Mouse (Mus musculus): Measurements from ENCODE around the gene Kcnd3.

Kcnd3 gene

DNA sequence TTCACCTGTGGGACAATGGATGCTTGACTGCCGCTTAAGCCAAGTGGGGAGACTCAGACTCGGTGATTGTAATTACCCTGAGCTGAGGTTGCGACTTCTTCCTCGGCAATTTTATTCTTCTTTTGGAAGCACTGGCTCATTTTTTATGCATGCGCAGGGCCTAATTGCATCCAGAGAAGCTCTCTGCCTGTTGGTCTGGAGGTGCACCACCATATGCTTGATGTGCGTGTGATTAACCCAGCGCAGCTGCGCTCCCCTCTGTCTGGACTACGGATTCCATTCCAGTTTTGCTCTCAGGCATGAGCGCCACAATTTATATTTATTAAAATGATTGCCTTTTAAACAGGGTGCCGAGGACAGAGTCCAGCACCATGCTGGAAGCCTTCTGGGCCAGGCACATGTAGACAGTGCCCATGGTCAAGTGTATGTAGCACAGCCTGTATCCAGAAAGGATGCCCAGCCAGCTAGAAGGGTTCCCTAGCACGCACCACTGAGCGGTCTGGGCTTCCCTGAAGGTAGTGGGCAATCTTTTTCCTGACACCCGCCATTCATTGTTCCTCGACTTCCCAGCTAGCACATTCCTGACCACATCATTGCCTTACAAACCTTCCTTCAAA is 138.0 kb downstream of the Kcnd3 start:
- no peak for DNase-seq (ENCODE audit: low read depth, low spot score)

DNA sequence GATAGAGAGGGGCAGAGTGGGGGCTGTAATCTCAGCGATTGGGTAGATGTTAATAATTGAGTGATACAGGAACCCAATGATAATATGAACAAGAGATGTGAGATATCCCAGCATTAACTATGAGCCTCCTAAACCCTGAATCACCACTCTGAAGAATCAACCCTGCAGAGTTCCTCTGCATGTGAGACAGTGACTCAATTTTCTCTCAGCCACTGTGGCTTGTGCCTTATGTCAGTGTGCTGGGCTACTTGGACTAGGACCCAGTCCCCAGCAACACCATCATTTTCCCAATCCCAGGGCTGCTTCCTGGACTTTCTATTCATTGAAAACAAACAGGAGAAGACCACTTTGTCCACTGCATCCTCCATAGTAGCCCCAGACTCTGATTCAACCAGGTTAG is 139.6 kb downstream of the Kcnd3 start:
- no peak for DNase-seq (ENCODE audit: low read depth, low spot score)

DNA sequence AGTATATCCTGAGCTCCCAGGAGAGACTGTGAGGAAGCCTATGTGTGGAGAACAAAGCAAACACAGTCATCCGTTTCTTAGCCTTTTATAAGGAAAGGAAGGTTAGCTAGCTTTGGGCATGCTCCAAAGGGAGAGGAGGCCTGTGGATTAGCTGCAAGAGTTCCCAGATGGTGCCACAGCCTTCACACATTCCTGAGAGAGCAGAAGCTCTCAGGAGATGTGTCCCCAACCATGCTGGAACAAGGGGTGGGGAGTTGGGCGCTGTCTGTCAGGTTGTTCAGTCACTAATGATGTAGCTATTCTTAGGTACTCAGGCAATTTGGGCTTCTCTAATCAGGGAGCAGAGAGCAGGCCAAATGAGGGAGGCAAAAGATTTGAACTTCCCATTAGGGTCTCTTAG is 140.1 kb downstream of the Kcnd3 start:
- DNase-seq (ENCODE audit: low read depth, low spot score), result no peak

DNA sequence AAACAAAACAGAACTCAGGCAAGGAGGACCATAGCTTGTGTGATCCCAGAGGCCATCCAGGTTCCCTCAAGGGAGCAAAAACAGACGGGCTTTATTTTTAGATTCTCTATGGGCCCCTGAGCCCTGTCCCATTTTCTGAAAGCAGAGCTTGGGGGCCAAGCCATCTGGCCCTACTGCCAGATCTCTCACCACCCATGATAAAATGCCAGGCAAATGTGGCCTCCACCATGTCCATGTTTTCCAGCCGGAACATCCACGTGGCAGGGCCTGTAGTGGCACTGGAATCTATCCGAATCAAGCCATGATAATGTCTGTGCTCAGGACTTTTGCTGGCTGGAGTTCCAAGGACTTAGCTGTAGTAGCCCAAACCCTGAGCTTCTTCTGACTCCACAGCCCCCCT is 148.4 kb downstream of the Kcnd3 start:
- no peak for DNase-seq (ENCODE audit: low read depth, low spot score)

DNA sequence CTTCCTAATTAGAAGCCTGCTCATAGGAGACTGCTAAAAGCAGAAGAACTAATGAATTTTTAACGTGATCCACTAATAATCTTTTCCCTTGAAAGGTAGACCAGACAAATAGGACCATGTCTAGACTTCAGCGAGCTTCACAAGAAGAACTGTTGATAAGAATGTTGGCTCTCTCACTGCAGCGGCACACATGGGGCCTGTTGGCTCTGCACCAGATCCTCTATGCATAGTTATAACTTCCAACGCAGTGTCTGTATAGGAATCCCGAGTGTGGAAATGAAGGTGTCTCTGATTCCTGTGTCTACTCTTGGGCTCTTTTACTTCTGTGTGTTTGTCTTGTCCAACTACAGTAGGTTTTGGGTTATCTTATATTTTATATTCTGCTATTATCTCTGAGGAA is 150.8 kb downstream of the Kcnd3 start:
- no peak for DNase-seq (ENCODE audit: low read depth, low spot score)

DNA sequence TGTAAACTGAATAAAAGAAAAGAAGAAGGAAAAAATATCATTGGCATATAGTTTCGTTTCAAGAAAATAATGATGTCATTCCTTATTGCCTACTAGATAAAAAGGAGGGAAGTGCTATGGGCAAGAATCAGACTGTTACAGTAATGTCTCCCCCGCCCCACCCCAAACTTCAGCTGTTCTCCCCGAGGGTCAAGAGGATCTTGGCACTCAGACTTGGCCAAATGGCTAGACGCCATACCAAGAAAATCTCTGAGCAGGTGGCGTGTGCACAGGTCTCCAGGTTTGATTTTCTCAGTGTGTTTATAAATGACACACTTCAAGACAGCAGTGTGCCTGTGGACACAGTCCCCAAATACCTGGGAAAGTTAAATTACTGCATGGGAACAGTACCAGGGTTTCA is 153.6 kb downstream of the Kcnd3 start:
- DNase-seq (ENCODE audit: low read depth, low spot score), result no peak

DNA sequence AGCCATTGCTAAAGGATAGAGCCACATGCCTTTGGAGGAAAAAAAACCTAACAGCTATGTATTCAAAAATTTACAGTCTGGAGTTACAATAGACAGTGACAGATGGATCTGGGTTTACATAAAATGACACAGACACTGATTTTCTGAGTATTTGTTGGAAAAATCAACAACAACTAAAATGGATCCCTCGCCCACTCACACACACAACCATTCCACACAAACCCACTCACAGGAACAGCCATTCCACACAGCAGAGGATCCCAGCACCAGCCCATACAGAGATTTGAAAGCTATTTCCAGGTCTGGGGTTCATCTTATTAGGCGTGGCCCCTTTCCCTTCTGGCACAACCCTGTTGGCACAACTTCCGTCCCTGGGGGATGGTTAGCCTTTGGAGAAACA is 156.7 kb downstream of the Kcnd3 start:
- no peak for DNase-seq (ENCODE audit: low read depth, low spot score)

DNA sequence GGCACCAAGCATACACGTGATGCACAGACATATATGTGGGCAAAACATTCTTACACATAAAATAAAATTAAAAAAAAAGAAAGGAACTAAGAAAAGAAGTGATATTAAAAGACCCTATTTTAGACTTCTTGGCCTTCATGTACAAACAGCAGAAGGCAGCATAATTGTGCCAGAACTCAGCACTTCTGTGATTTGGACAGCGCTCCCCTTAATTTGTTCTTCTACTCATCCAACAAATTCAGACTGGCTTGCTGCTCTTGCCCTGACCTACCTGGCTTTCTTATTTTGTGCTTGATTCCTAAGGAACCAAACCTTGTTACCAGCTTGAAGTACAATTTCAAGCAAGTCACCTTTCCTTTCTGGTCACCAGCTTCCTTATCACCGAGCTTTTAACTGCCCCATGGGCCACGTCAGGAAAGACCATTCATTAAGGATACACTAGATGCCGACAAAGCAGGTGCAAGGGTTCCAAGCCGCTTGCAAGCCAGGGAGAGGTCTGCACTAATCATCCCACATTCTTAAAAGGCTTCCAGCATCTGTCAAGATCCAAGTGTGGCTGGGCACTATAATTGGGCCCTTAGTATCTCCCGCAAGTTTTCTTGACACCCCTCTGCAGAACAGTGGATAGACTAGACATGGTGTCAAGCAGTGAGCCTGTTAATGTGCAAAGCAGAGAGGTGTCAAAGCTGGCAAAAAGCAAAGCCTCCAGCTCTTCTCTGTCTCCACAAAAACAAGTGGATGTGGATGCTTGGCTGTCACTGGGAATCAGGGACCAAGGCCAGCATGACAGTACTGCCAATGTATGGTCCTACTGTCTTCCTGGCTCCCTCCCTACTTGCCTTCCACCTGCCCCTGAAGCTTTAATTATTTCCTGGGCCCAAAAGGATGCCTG is 159.6 kb downstream of the Kcnd3 start:
- DNase-seq (ENCODE audit: low read depth, low spot score), result no peak

DNA sequence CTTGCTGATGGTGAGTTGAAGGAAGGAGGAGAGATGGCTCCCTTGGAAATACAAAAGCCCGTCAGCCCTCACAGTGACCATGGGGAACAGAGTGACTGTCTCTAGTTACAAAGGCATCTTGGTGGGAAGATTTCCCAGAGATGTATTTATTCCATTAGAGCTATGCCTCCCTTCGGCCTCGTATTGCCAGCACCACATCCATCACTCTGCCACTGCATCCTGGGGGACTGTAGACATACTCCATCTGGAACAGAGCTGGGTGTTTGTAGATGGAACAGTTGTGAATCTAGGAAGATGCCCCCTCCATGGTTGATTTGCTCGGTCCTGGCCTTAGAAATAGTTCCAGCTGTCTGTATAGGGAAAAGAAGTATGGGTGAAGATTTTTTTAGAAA is 160.3 kb downstream of the Kcnd3 start:
- no peak for DNase-seq (ENCODE audit: low read depth, low spot score)

DNA sequence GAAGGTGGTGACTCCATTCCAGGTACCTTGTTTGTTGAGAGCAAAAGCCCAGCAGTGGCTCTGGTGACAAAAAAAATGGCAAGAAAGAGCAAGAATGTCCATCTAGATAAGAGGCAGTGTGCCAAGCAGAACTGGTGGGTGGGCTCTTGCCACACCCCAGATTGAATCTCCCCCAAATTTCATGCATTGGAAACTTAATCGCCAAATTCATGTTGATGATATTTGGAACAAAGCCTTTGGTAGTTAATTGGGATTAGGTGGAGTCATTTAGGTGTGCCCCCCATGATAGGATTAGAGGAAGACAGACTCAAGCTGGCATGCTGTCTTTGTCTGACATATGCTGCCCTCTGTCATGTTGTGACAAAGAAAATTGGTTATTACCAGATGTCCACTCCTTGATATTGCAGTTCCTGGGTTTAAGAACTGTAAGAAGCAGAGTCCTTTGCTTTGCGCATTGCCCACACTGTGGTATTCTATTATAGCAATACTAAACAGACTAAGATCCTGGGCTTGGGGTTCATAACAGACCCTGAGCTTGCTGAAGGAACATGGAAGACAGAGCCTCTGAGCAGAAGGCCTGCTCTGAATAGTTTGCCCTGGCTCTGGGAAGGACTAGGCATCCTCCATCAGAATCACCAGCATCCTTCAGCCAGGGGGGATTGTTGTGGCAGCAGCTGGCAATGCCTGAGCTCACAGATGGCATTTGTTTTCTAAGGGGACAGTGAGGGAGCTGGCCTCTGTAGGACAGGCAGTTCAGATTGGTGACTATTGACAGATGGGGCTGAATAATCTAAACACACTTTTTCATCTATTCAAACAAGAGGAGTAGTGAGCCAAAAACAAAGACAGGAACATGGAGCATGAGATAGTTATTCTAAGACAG is 165.0 kb downstream of the Kcnd3 start:
- DNase-seq (ENCODE audit: low read depth, low spot score), result no peak

DNA sequence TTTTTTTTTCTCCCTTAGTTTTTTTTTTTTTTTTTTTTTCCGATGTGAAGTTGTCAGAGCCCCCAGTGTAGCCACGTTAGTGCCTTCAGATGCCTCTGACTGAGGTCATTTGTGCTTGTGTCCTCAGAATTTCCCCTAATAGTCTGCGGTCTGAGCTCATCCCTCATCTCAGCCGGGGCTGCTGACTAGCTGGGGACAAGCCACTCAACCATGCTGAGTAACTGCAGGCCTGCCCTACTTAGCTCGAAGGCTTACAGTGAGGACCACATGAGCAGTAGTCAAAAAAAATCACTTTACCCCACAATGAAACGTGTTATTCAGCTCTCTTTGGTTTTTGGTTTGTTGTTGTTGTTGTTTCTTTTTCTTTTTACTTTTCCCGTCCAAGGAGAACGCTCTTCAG is 169.0 kb downstream of the Kcnd3 start:
- DNase-seq (ENCODE audit: low read depth, low spot score), result no peak

DNA sequence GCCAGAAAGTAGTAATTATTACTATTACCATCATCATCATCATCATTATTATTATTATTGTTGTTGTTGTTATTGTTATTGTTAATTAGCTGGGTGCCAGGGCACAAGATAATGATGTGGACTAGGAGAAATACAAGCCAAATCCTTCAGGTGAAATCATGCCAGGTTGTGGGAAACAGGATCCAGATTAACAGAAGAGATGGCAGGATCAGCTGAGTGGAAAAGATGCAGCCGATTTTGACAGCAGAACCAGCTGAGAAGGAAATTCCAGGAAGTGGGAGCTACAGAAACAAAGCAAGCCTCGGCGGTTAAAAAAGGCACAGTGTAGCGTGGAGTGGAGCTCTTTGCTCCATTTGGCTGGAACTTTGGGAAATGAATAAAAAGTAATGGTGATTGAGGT is 171.0 kb downstream of the Kcnd3 start:
- DNase-seq (ENCODE audit: low read depth, low spot score), result no peak

DNA sequence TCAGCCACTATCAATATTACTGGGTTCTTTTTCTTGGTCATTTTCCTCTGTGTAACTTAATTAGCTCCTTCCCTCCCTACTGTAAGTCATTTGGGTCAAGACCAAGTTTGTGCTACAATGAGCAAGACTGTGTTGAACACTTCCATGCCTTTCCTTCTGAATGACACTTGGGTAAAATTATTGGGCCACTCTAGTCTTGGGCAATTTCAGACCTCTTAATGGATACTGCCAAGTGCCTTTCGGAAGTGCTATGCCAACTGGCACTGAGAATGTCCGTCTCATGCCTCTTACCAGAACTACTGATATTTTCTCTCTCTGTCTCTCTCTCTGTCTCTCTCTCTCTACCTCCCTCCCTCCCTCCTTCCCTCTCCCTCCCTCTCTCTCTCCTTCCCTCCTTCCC is 173.8 kb downstream of the Kcnd3 start:
- DNase-seq (ENCODE audit: low read depth, low spot score), result no peak

DNA sequence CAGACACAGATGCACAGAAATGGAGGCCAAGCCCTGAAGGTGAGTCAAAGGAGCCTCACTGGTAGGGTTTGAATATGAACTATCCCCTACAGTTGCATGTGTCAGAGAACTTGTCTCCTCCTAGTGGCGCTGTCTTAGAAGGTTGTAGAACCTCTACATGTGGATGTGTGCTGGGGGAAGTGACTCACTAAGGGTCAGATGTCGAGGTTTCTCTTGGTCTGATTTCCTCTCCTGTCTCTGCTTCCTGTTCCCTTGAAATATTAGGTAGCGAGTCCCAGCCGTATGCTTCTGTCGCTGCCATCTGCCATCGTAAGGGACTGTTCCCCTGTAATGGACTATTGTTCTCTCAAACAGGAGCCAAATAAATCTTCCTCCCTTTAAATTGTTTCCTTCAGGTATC is 175.1 kb downstream of the Kcnd3 start:
- DNase-seq (ENCODE audit: low read depth, low spot score), result no peak

DNA sequence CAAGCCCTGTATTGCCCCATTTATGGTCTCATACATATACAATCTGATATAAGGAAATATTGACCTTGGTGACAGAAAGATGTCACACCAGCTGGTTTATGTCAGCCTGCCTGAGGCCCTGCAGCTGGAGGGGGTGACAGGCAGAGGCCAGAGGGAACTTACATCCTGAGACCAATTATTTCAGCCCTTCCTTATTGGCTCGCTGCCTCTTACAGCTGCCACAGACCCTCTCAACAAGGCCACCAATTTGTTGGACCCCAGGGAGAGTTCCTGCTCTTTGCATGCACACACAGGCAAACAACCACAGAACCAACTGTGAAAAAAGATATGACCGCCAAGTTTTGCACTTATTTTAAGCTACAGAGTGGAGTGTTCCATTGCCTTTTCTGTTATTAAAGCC is 180.2 kb downstream of the Kcnd3 start:
- DNase-seq (ENCODE audit: low read depth, low spot score), result no peak

DNA sequence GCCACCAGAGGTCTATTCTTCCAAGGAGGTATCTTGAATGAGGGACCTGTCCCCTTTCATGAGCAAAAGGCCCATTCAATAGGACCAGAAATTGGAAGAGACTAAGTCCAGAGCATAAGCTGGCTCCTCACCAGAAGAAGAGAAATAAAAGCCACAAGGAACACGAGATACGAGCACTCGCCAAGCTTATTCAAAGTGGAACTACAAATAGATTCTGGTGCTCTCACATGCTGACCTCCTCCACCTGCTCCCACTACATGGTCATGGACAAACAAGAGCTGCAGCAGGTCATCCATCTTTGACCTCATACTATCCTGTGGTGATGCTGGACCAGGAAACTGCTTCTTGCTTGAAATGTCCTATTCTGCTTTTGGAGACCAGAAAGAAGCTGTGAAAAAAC is 180.9 kb downstream of the Kcnd3 start:
- DNase-seq (ENCODE audit: low read depth, low spot score), result no peak

DNA sequence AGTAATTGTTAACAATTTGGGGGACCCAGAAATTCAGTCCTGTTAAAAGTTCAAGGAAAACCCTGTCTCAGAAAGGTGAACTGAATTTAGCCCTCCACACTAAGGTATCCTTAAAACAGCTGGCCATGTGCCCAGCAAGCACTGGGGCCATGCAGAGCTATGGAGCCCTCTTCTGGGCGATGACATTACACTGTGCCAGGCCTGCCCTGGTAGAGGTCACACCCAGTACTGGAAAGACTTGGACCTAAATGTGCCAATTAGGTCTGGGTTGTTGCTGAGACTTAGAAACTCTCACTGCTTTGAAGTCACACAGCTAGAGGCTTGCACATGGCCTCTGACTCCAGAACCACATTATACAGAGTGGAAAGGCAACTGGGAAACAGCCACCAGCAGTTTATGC is 190.1 kb downstream of the Kcnd3 start:
- no peak for DNase-seq (ENCODE audit: low read depth, low spot score)

DNA sequence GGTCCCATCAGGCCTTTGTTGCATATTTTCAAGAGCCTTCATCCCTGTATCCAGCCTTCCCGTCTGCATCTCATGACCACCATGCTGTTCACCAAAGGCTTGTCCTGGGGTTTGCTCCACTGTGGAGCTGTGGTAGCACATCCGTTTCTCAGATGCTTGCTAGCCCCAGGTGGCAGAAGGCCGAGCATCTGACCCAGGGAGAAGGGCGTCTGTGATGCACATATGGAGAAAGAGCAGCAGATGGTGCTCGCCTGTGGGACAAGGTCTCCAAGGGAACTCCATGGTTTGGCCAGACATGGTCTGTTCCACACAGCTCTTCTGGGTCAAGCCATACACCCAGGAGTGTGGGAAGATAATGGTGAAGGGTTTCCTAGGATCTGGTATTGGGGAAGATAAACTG is 191.4 kb downstream of the Kcnd3 start:
- DNase-seq (ENCODE audit: low read depth, low spot score), result no peak

DNA sequence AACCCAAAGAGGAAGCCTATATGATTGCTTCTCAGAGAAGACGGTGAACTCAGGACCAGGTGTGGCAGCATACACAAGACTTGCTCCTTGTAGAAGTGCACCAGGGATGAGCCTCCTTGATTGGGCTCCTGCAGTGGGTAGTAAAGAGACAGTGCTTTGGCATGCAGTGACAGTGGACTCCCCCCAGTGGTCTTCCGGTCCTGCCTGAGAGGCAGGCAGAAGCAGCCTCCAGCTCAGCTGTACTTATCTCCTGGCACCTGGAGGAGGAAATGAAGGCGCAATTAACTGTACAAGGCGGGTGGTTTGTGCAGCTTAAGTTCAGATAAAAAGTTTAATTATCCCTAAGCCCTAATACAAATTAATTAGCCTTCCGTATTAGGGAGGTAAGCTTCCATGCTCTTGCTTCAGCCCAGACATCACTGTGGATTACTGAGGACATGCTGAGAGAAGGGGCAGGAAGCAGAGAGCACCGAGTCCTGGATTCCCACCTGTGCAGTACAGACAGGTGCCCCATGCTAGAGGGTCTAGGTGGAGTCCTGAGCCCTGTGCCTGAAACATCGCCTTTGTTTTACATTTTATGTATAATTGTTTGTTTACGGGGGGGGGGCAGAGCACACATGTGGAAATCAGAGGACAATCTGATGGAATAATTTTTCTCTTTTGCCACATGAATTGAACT is 196.9 kb downstream of the Kcnd3 start:
- no peak for DNase-seq (ENCODE audit: low read depth, low spot score)

DNA sequence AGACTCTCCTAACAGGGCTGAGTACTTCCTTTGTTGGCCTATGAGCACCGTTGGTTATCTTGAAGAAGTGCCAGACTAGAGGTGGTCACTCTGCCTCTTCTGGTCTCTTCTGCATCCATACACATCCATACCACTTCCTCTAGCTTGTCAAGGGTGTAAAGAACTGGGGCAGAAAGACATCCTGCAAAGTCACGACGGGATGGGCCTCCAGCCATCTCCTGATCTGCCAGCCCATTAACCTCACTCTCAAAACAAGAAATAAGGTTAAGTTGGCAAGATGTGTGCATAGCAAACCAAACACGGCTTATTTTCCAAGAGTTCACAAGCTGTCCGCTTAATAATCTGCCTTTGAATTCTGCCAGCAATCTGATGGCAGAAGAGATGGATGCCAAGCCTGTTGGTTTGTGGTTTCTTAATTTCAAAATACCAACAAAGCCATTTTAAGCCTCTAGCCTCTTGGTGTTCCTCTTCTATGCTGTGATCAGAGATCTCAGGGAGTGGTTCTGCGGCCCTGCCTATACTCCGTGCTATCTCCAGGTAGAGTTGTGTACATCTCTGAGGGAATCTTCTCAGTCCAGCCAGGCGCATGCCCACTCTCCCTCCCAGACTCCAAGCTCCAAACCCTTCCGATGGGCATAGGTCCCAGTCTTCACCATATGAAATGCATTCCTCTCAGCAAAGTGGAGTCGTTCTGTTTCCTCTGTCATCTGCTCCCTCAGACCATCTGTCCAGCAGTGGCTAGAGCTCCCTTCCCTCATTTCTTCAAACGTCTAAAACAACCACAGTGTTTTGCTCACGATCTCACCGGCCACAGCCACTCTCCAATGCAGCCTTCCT is 201.6 kb downstream of the Kcnd3 start:
- DNase-seq (ENCODE audit: low read depth, low spot score), result no peak

DNA sequence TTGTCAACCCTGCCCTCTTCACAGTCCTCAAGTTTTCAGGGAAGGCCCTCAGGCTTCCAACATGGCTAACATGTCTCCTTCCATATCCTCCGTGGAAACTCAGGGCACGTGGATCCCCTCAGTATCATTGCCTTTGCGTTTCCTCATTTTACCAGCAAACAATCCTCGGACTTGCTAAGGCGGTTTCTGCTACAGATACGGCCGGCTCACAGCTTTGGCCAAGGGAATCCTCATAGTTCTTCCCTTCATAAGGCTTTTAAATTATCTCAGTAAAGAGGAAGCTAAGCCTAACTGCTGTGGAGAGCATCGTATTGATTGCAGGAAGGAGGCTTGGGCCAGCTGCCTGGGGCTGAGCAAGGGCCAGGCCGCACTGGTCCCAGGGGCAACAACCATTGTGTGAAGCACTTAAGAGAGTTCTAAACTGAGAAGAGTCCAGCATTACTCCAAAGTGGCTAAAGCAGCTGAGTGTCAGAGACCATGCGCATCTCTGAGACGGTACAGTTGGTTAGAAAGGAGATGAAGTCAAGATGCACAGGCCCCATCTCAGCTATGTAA is 203.0 kb downstream of the Kcnd3 start:
- DNase-seq (ENCODE audit: low read depth, low spot score), result no peak

Measured in retina, adult 2 months (tissue).